Mouse (Mus musculus) splenic B cell, adult 2 months (primary cell): ENCODE data around the gene Dip2c.

Experiments used
- DNase-seq: peaks from one replicate; pipeline ENCODE4 v3.0.0-alpha.2; 2011; ENCODE audit warnings: low read depth, low spot score
- H3K27me3 ChIP-seq: 2 replicates; pipeline ENCODE4 v1.6.1; 2012; ENCODE audit warnings: mild to moderate bottlenecking, low read length, moderate library complexity, mixed read lengths; ENCODE audit not compliant: control insufficient read depth, poor library complexity, insufficient read depth, severe bottlenecking
- H3K36me3 ChIP-seq: 2 replicates; pipeline ENCODE4 v1.6.1; 2012; ENCODE audit warnings: mild to moderate bottlenecking, low read length, moderate library complexity, mixed read lengths; ENCODE audit not compliant: control insufficient read depth, poor library complexity, insufficient read depth, severe bottlenecking

Dip2c gene

GRCm38 (mm10) chr13:9464457-9464856 is 188.1 kb downstream of the Dip2c start:
- DNase-seq, result no peak
- Histone ChIP-seq H3K27me3 (no peaks in the 10 kb centered on the region), H3K36me3 (no peaks in the 10 kb centered on the region)

GRCm38 (mm10) chr13:9467216-9467615 is 190.9 kb downstream of the Dip2c start:
- no peaks in the 10 kb centered on the region for H3K36me3 ChIP-seq
- DNase-seq, result peak; percentile 84

GRCm38 (mm10) chr13:9473383-9473782 is 197.1 kb downstream of the Dip2c start:
- Histone ChIP-seq H3K27me3 (no peaks in the 10 kb centered on the region), H3K36me3 (no peaks in the 10 kb centered on the region)
- no peak for DNase-seq

More at GRCm38 (mm10) chr13:9467216-9467615, 190.9 kb downstream of the Dip2c start:
- no peaks in the 10 kb centered on the region for H3K27me3 ChIP-seq

GRCm38 (mm10) chr13:9481722-9482121 is 205.4 kb downstream of the Dip2c start:
- H3K36me3 ChIP-seq, result no peaks in the 10 kb centered on the region
- DNase-seq, result no peak
- no peaks in the 10 kb centered on the region for H3K27me3 ChIP-seq

GRCm38 (mm10) chr13:9489696-9490095 is 213.4 kb downstream of the Dip2c start:
- Histone ChIP-seq H3K36me3 (no peaks in the 10 kb centered on the region), H3K27me3 (no peaks in the 10 kb centered on the region)
- no peak for DNase-seq

- DNase-seq, result peak; percentile 38
- no peaks in the 10 kb centered on the region for H3K36me3 ChIP-seq
- no peaks in the 10 kb centered on the region for H3K27me3 ChIP-seq
Measured at GRCm38 (mm10) chr13:9494726-9495125, 218.4 kb downstream of the Dip2c start.

GRCm38 (mm10) chr13:9504118-9504856 is 228.0 kb downstream of the Dip2c start:
- no peak for DNase-seq
- no peaks in the 10 kb centered on the region for H3K27me3 ChIP-seq

GRCm38 (mm10) chr13:9538556-9538955 is 262.2 kb downstream of the Dip2c start:
- no peak for DNase-seq
- H3K36me3 ChIP-seq, result no peaks in the 10 kb centered on the region
- H3K27me3 ChIP-seq, result no peaks in the 10 kb centered on the region

More at GRCm38 (mm10) chr13:9504118-9504856, 228.0 kb downstream of the Dip2c start:
- H3K36me3 ChIP-seq, result no peaks in the 10 kb centered on the region

- no peak for DNase-seq
- Histone ChIP-seq H3K36me3 (no peaks in the 10 kb centered on the region), H3K27me3 (no peaks in the 10 kb centered on the region)
Measured at GRCm38 (mm10) chr13:9547698-9548344, 271.5 kb downstream of the Dip2c start.

GRCm38 (mm10) chr13:9562099-9562498 is 285.8 kb downstream of the Dip2c start:
- Histone ChIP-seq H3K36me3 (no peaks in the 10 kb centered on the region), H3K27me3 (no peaks in the 10 kb centered on the region)
- DNase-seq, result no peak

- Histone ChIP-seq H3K27me3 (no peaks in the 10 kb centered on the region), H3K36me3 (no peaks in the 10 kb centered on the region)
- peak; percentile 74 for DNase-seq
Measured at GRCm38 (mm10) chr13:9562921-9563320, 286.6 kb downstream of the Dip2c start.

- Histone ChIP-seq H3K36me3 (no peaks in the 10 kb centered on the region), H3K27me3 (no peaks in the 10 kb centered on the region)
- DNase-seq, result no peak
Measured at GRCm38 (mm10) chr13:9568852-9569251, 292.5 kb downstream of the Dip2c start.

GRCm38 (mm10) chr13:9576686-9577085 is 300.4 kb downstream of the Dip2c start:
- Histone ChIP-seq H3K36me3 (no peaks in the 10 kb centered on the region), H3K27me3 (no peaks in the 10 kb centered on the region)
- no peak for DNase-seq

GRCm38 (mm10) chr13:9578456-9578855 is 302.1 kb downstream of the Dip2c start:
- no peak for DNase-seq
- no peaks in the 10 kb centered on the region for H3K27me3 ChIP-seq
- no peaks in the 10 kb centered on the region for H3K36me3 ChIP-seq

GRCm38 (mm10) chr13:9581821-9582220 is 305.5 kb downstream of the Dip2c start:
- Histone ChIP-seq H3K27me3 (no peaks in the 10 kb centered on the region), H3K36me3 (no peaks in the 10 kb centered on the region)
- no peak for DNase-seq
